Mouse (Mus musculus): ENCODE results near the gene Disp1. TPM values are rescaled to one million over a fixed set of nuclear protein-coding genes. Genes with fewer than 3 reads are reported as not detected.

Gene Disp1
- total and polyA plus RNA-seq, 3 experiments: 3.4 to 11.3 (median 5.9) TPM

GRCm38 (mm10) chr1:183088661-183089060 lies 132.7 kb downstream of the Disp1 start:
- H3K9ac ChIP-seq (ENCODE audit: insufficient read depth, low read depth): no peak overlapping the region
- no peak overlapping the region for H3K4me3 ChIP-seq (replicated peaks in 1 of 3; ENCODE audit: low read depth in 2 of 3, low read length in 2 of 3, poor library complexity in 1 of 3)
- no peaks in the 10 kb centered on the region for H3K4me1 ChIP-seq (ENCODE audit: control insufficient read depth in 1 of 2, insufficient read depth in 2 of 2)
- in situ Hi-C loops (cut with MboI; ENCODE audit: low pct_ligation_motif_present, low pct_unique_long_range_greater_than_20kb, low sequenced_read_pairs) (no loop called here), dilution Hi-C loops (cut with MboI; ENCODE audit: extremely low pct_ligation_motif_present, extremely low pct_unique_long_range_greater_than_20kb, low sequenced_read_pairs) (no loop called here)
- H3K27me3 ChIP-seq (replicated peaks): no peaks in the 10 kb centered on the region
- DNase-seq (ENCODE audit: extremely low read depth): no peak
- H3K9me3 ChIP-seq (replicated peaks; ENCODE audit: low read length): no peaks in the 10 kb centered on the region
- H3K27ac ChIP-seq (ENCODE audit: insufficient read depth, low read depth): no peak overlapping the region
- TF ChIP-seq USF1 (IDR thresholded peaks at IDR 0.05; ENCODE audit: low read depth, low read length) (no peak), RAD21 (IDR thresholded peaks at IDR 0.05; ENCODE audit: low read depth, low read length) (no peak), CHD1 (IDR thresholded peaks at IDR 0.05; ENCODE audit: low read depth, low read length) (no peak), ZMIZ1 (IDR thresholded peaks at IDR 0.05; ENCODE audit: low read depth, low read length) (no peak), MAX (IDR thresholded peaks at IDR 0.05; ENCODE audit: low read length) (no peak), POLR2A (IDR thresholded peaks at IDR 0.05; ENCODE audit: low read depth, low read length) (no peak), NRF1 (IDR thresholded peaks at IDR 0.05; ENCODE audit: low read depth, low read length) (no peak), IRF4 (IDR thresholded peaks at IDR 0.05; ENCODE audit: low read depth, low read length) (no peak), NELFE (IDR thresholded peaks at IDR 0.05; ENCODE audit: low read depth, low read length) (no peak)
- no peak overlapping the region for H3K4me2 ChIP-seq (ENCODE audit: insufficient read depth, low read depth, poor library complexity, severe bottlenecking)
- H3K79me2 ChIP-seq (replicated peaks; ENCODE audit: control insufficient read depth, extremely low read depth, insufficient read depth, poor library complexity, severe bottlenecking): no peaks in the 10 kb centered on the region
- H3K36me3 ChIP-seq (replicated peaks in 1 of 2; ENCODE audit: control insufficient read depth in 1 of 2, insufficient read depth in 1 of 2, low read length in 1 of 2): peaks cover 47 to 73% of the 10 kb centered on the region in 2 experiments

- Histone ChIP-seq H3K4me3 (replicated peaks in 1 of 3; ENCODE audit: low read depth in 2 of 3, low read length in 2 of 3, poor library complexity in 1 of 3) (no peak overlapping the region), H3K27ac (ENCODE audit: insufficient read depth, low read depth) (no peak overlapping the region), H3K27me3 (replicated peaks) (no peaks in the 10 kb centered on the region), H3K4me2 (ENCODE audit: insufficient read depth, low read depth, poor library complexity, severe bottlenecking) (no peak overlapping the region), H3K9ac (ENCODE audit: insufficient read depth, low read depth) (no peak overlapping the region), H3K9me3 (replicated peaks; ENCODE audit: low read length) (no peaks in the 10 kb centered on the region), H3K4me1 (ENCODE audit: control insufficient read depth in 1 of 2, insufficient read depth in 2 of 2) (no peaks in the 10 kb centered on the region), H3K79me2 (replicated peaks; ENCODE audit: control insufficient read depth, extremely low read depth, insufficient read depth, poor library complexity, severe bottlenecking) (no peaks in the 10 kb centered on the region), H3K36me3 (replicated peaks in 1 of 2; ENCODE audit: control insufficient read depth in 1 of 2, insufficient read depth in 1 of 2, low read length in 1 of 2) (peaks cover 44 to 61% of the 10 kb centered on the region in 2 experiments)
- dilution Hi-C loops (cut with MboI; ENCODE audit: extremely low pct_ligation_motif_present, extremely low pct_unique_long_range_greater_than_20kb, low sequenced_read_pairs) (no loop called here), in situ Hi-C loops (cut with MboI; ENCODE audit: low pct_ligation_motif_present, low pct_unique_long_range_greater_than_20kb, low sequenced_read_pairs) (no loop called here)
- no peak for DNase-seq (ENCODE audit: extremely low read depth)
- no peak for TF ChIP-seq HCFC1 (IDR thresholded peaks at IDR 0.05; ENCODE audit: low read depth, low read length)
These were observed 134.5 kb downstream of the Disp1 start for GRCm38 (mm10) chr1:183086843-183087242.

- Histone ChIP-seq H3K27me3 (replicated peaks) (no peaks in the 10 kb centered on the region), H3K4me2 (ENCODE audit: insufficient read depth, low read depth, poor library complexity, severe bottlenecking) (no peak overlapping the region), H3K9me3 (replicated peaks; ENCODE audit: low read length) (peaks cover under 1% of the 10 kb centered on the region), H3K9ac (ENCODE audit: insufficient read depth, low read depth) (no peak overlapping the region), H3K79me2 (replicated peaks; ENCODE audit: control insufficient read depth, extremely low read depth, insufficient read depth, poor library complexity, severe bottlenecking) (no peaks in the 10 kb centered on the region), H3K4me1 (ENCODE audit: control insufficient read depth in 1 of 2, insufficient read depth in 2 of 2) (no peaks in the 10 kb centered on the region), H3K4me3 (replicated peaks in 1 of 3; ENCODE audit: low read depth in 2 of 3, low read length in 2 of 3, poor library complexity in 1 of 3) (no peak overlapping the region), H3K36me3 (replicated peaks in 1 of 2; ENCODE audit: control insufficient read depth in 1 of 2, insufficient read depth in 1 of 2, low read length in 1 of 2) (peaks cover 39 to 50% of the 10 kb centered on the region in 2 experiments), H3K27ac (ENCODE audit: insufficient read depth, low read depth) (no peak overlapping the region)
- dilution Hi-C loops (cut with MboI; ENCODE audit: extremely low pct_ligation_motif_present, extremely low pct_unique_long_range_greater_than_20kb, low sequenced_read_pairs) (no loop called here), in situ Hi-C loops (cut with MboI; ENCODE audit: low pct_ligation_motif_present, low pct_unique_long_range_greater_than_20kb, low sequenced_read_pairs) (no loop called here)
- DNase-seq (ENCODE audit: extremely low read depth): no peak
- TF ChIP-seq PAX5 (IDR thresholded peaks at IDR 0.05; ENCODE audit: low read length): no peak
- TF ChIP-seq POLR2A (IDR thresholded peaks at IDR 0.05; ENCODE audit: low read depth, low read length): no peak
- TF ChIP-seq ZNF384 (IDR thresholded peaks at IDR 0.05; ENCODE audit: low read depth, low read length): no peak
- TF ChIP-seq CHD1 (IDR thresholded peaks at IDR 0.05; ENCODE audit: low read depth, low read length): no peak
- no peak for TF ChIP-seq TCF12 (IDR thresholded peaks at IDR 0.05; ENCODE audit: low read depth, low read length)
- TF ChIP-seq E2F4 (IDR thresholded peaks at IDR 0.05; ENCODE audit: insufficient replicate concordance, low read depth, low read length): no peak
- TF ChIP-seq CHD2 (IDR thresholded peaks at IDR 0.05; ENCODE audit: low read length): no peak
- no peak for TF ChIP-seq MYC (IDR thresholded peaks at IDR 0.05; ENCODE audit: low read depth, low read length)
These were observed 137.0 kb downstream of the Disp1 start for GRCm38 (mm10) chr1:183084085-183085050.
